Mouse (Mus musculus): Measurements from ENCODE around the gene Mpp4. TPM values are rescaled to one million over a fixed set of nuclear protein-coding genes. Genes with fewer than 3 reads are reported as not detected.

Mpp4 gene
- polyA plus RNA-seq, 1 experiment: 0.12 TPM

DNA sequence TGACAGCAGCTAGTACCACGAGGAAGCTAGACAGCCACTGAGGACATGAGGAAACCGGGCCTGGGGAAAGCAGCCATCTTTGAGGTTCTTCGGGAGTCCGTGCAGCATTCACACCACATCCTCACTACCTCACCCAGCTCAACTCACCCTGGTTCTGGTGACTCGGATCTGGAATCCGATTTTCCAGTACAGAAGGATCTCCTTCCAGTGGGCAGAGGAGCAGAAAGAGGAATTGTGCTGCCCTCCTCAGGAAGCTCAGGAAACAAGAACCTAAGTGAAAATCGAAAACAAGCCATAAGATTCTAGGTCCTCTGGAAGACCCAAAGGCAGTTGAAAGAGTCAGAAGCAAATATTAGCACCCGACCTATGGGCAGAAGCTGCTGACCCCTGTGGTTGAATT lies 7.1 kb upstream of the Mpp4 start:
- Histone ChIP-seq H3K9me3 (peaks cover 8% of the 10 kb centered on the region), H3K36me3 (replicated peaks; ENCODE audit: low read length) (peaks cover 50% of the 10 kb centered on the region), H3K27me3 (replicated peaks) (no peaks in the 10 kb centered on the region), H3K4me1 (peaks cover 30% of the 10 kb centered on the region), H3K4me3 (replicated peaks) (no peak overlapping the region)
- TF ChIP-seq GATA1 (IDR thresholded peaks at IDR 0.05; ENCODE audit: borderline replicate concordance, low read length): no peak
- TF ChIP-seq FLI1 (IDR thresholded peaks at IDR 0.05; ENCODE audit: low read length): no peak

DNA sequence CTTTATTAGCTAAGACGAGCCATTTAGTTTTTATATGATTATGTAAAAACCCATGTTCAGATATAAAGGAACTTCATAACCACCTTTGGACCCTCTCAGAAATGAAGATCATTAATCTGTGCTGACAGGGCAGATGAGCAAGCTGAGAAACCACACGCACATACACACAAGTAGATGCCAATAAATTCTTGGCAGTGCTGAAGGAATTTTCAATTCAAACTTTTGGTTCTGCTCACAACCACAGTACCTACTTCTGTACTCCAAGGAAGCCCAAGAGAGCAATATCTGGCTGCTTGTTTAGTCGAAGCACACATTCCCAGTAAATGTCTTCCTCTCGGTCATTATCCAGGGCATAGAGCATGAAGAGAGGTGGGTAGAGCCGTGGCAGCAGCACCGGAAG lies 6.4 kb upstream of the Mpp4 start:
- peaks cover 46% of the 10 kb centered on the region for H3K36me3 ChIP-seq (replicated peaks; ENCODE audit: low read length)
- TF ChIP-seq GATA1 (IDR thresholded peaks at IDR 0.05; ENCODE audit: borderline replicate concordance, low read length) (no peak), FLI1 (IDR thresholded peaks at IDR 0.05; ENCODE audit: low read length) (no peak)

DNA sequence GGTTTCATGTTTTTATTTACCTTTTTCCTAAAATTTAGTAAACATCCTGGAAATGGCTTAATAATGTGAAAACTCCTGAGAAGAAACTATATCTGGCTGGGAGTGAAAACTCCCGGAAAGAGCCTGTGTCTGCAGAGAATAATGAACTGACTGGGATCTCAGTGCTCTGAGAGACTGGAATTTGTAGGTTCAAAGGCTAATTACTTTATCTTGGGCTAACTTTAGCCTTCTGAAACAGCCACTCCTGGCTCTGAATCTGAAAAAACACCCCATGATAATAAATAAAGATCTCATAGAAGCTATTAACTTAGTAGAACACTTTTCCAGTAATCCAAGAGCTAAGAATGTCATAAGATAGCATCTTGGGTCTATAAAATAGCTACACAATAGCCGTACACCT lies 5.4 kb upstream of the Mpp4 start:
- TF ChIP-seq FLI1 (IDR thresholded peaks at IDR 0.05; ENCODE audit: low read length) (no peak), GATA1 (IDR thresholded peaks at IDR 0.05; ENCODE audit: borderline replicate concordance, low read length) (no peak)
- Histone ChIP-seq H3K36me3 (replicated peaks; ENCODE audit: low read length) (peaks cover 55% of the 10 kb centered on the region), H3K9me3 (peaks cover 8% of the 10 kb centered on the region)

More for the DNA sequence above, 6.4 kb upstream of the Mpp4 start:
- peaks cover 30% of the 10 kb centered on the region for H3K4me1 ChIP-seq
- peaks cover 8% of the 10 kb centered on the region for H3K9me3 ChIP-seq
- no peak overlapping the region for H3K4me3 ChIP-seq (replicated peaks)
- H3K27me3 ChIP-seq (replicated peaks): no peaks in the 10 kb centered on the region

DNA sequence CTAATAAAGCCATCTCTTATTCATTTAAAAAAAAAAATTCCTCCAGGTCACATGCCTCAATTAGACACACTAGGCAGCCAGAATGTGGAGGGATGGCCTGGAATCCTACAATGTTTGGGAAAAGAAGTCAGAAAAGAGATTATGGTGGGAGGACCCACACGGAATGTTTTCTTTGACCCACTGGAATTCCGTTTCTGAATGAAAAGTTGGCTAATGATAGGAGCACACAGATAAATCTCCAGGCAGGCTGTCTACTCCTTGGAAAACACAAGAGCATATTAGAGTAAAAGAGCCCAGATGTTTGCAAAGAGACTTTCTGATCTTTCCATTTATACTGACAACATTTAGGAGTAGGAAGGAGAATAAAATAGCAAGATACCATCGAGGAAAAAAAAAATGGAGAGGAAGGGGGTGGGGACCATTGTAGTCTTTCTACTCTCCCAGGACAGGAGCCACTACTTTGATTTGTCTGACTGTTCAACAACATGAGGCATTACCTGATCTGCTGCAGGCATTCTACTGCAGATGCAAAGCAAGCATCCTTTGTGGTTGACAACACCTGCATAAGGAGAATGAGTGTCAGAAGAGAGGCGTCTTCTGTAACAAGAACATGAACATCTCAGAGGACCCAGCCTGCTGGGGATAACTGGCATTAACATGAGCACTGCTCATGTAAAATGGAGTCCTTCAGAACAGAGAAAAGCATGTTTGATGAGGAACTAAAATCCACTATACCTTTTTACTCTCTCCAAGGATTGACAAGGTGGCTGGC lies 4.7 kb upstream of the Mpp4 start:
- peaks cover 62% of the 10 kb centered on the region for H3K36me3 ChIP-seq (replicated peaks; ENCODE audit: low read length)

More for the DNA sequence above, 5.4 kb upstream of the Mpp4 start:
- Histone ChIP-seq H3K4me1 (peaks cover 34% of the 10 kb centered on the region), H3K4me3 (replicated peaks) (no peak overlapping the region), H3K27me3 (replicated peaks) (no peaks in the 10 kb centered on the region)

DNA sequence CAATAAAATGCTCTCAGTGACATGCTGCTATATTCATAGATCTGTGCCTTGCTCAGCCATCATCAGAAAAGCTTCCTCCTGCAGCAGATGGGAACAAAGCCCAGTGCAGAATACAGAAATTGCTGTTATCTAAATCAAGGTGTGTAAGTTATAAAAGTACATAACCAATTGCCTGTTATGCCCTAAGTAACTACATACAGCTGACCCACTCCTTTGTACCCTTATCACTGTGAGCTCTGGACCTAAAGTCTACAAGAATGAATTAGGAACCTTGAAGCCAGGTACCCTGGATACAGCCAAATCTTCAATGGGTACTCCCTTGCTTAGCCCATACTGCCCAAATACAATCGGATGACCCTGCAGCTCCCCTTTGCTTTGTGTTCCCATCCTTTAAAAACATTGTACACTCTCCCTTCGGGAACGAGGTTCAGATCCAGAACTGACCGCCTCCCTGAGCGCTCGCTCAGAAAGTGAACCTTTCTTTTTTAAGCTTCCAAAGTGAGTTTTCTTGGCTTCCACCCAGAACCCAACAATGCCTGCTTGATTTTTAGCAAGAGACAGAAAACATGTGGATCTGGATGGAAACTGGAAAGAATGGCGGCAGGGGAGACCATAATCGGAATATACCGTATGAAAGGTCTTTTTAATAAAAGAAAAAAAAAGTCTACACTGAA lies 3.2 kb upstream of the Mpp4 start:
- Histone ChIP-seq H3K36me3 (replicated peaks; ENCODE audit: low read length) (peaks cover 60% of the 10 kb centered on the region), H3K4me3 (replicated peaks) (no peak overlapping the region), H3K4me1 (peaks cover 33% of the 10 kb centered on the region), H3K27me3 (replicated peaks) (no peaks in the 10 kb centered on the region), H3K9me3 (peaks cover 8% of the 10 kb centered on the region)
- TF ChIP-seq GATA1 (IDR thresholded peaks at IDR 0.05; ENCODE audit: borderline replicate concordance, low read length): no peak
- no peak for TF ChIP-seq FLI1 (IDR thresholded peaks at IDR 0.05; ENCODE audit: low read length)

More for the DNA sequence above, 4.7 kb upstream of the Mpp4 start:
- Histone ChIP-seq H3K4me3 (replicated peaks) (no peak overlapping the region), H3K9me3 (peaks cover 8% of the 10 kb centered on the region), H3K4me1 (peaks cover 34% of the 10 kb centered on the region), H3K27me3 (replicated peaks) (no peaks in the 10 kb centered on the region)
- TF ChIP-seq GATA1 (IDR thresholded peaks at IDR 0.05; ENCODE audit: borderline replicate concordance, low read length) (no peak), FLI1 (IDR thresholded peaks at IDR 0.05; ENCODE audit: low read length) (no peak)

DNA sequence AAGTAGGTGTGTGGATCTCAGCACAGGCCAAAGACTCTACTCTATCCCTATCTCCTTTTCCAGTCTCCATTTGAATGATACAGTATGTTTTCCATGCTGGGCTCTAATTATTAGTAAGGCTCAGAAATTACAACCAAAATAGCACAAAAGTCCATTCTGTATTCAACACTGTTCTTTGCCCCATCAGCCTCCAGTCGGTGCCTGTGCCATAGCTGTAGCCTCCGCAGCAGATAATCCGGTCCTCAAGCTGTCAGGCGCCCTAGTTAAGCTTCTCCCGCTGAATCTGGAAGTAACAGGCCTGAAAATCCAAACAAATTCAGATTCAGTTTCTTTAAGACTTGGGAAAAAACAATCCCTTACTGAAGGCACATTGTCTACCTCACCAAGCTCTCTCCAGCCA lies 729 bp upstream of the Mpp4 start:
- H3K9me3 ChIP-seq: peaks cover 8% of the 10 kb centered on the region
- H3K27me3 ChIP-seq (replicated peaks): no peaks in the 10 kb centered on the region
- peaks cover 33% of the 10 kb centered on the region for H3K4me1 ChIP-seq
- TF ChIP-seq FLI1 (IDR thresholded peaks at IDR 0.05; ENCODE audit: low read length) (no peak), GATA1 (IDR thresholded peaks at IDR 0.05; ENCODE audit: borderline replicate concordance, low read length) (no peak)
- no peak overlapping the region for H3K4me3 ChIP-seq (replicated peaks)
- peaks cover 48% of the 10 kb centered on the region for H3K36me3 ChIP-seq (replicated peaks; ENCODE audit: low read length)

DNA sequence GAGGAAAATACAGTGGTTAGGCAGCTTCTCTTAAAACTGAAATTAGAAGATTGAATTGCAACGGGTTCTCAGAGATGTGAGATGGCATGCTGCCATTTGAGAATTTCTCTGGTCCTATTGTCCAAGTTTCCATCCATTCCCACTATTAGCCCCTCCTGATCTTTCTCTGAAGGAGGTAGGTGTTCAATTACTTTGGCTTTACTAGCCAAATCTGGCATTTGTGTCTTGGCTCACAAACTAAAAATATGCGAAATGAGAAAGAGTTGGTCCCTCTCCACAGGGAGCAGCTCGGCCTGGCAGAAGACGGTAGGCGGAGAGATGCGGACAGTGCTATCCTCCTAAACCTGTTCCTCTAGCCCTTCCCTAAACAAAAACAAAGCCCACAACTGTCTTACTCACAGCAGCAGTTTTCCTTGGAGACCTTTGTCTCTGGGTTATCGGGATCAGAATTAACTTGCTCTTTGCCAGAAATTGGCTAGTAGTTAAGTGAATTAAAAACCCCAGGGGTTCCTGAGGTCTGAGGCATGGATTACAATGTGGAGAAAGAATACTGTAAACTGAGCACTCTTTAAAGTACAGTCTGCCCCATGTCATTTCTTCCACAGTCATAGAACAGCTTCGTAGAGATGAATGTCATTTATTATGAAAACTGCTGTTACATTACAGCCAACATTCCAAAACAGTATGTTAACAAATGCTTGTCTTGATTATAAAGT lies 722 bp downstream of the Mpp4 start:
- no peaks in the 10 kb centered on the region for H3K27me3 ChIP-seq (replicated peaks)
- no peak for TF ChIP-seq GATA1 (IDR thresholded peaks at IDR 0.05; ENCODE audit: borderline replicate concordance, low read length)
- H3K4me3 ChIP-seq (replicated peaks): no peak overlapping the region
- H3K9me3 ChIP-seq: peaks cover 8% of the 10 kb centered on the region
- H3K4me1 ChIP-seq: peaks cover 33% of the 10 kb centered on the region
- peaks cover 40% of the 10 kb centered on the region for H3K36me3 ChIP-seq (replicated peaks; ENCODE audit: low read length)

DNA sequence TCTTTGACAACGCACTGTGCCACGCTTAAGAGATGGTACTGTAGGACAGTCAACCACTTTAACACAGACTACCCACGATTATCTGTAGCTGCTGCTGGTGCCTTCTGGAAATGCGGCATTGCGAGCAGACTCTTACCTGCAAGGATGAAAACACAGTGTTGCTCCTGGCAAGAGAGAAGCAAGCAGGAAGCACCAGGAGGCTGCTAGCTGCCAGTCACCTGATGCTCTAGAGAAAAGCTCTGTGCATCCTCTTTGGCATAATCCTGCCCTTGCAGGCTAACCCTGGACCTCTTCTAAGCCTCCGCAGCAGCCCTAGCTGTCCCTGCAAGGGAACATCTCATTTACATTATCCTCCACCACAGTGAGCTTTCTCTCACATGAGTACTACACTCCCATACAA lies 1.8 kb downstream of the Mpp4 start:
- Histone ChIP-seq H3K36me3 (replicated peaks; ENCODE audit: low read length) (peaks cover 29% of the 10 kb centered on the region), H3K4me1 (peaks cover 33% of the 10 kb centered on the region), H3K4me3 (replicated peaks) (no peak overlapping the region), H3K9me3 (peaks cover under 1% of the 10 kb centered on the region; the same call in 1 of the 2 replicates), H3K27me3 (replicated peaks) (no peaks in the 10 kb centered on the region)
- TF ChIP-seq FLI1 (IDR thresholded peaks at IDR 0.05; ENCODE audit: low read length) (no peak), GATA1 (IDR thresholded peaks at IDR 0.05; ENCODE audit: borderline replicate concordance, low read length) (no peak)

DNA sequence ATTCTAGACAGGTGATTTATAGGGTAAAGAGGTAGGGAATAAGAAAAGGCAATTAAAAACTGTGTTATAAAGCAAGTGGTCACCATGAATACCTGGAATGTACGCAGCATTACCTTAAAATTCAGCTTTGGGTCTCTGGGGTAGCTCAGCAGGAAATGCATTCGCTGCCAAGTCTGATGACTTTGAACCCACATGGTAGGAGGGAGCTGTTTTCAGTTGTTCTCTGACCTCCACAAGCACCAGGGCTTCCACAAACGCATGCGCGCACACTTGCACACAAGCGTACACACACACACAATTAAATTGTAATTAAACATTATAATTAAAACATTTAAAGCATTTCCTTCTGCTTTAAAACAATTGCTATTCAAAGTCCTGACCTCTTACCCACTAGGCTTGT lies 2.3 kb downstream of the Mpp4 start:
- no peaks in the 10 kb centered on the region for H3K9me3 ChIP-seq
- TF ChIP-seq FLI1 (IDR thresholded peaks at IDR 0.05; ENCODE audit: low read length) (no peak), GATA1 (IDR thresholded peaks at IDR 0.05; ENCODE audit: borderline replicate concordance, low read length) (no peak)
- H3K4me3 ChIP-seq (replicated peaks): no peak overlapping the region
- no peaks in the 10 kb centered on the region for H3K27me3 ChIP-seq (replicated peaks)
- peaks cover 33% of the 10 kb centered on the region for H3K4me1 ChIP-seq
- H3K36me3 ChIP-seq (replicated peaks; ENCODE audit: low read length): peaks cover 24% of the 10 kb centered on the region

DNA sequence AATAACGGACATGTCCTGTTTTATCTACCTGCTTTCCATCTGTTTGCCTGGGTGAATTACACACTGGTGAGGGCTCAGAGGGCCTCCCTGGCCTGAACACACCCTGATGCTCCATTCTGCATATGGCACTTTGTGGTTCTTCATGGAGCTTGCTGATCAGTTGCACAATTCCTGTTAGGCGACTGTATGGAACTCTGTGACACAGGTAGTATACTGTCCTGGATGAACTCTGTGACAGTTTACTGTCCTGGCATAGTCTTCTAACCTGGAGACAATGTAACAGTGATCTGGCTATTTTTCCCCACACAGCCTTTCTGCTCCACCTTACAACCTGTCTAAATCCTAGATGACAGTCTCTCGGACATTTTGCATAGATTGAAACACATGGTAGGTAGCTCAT lies 4.1 kb downstream of the Mpp4 start:
- H3K4me3 ChIP-seq (replicated peaks): no peak overlapping the region
- peaks cover 33% of the 10 kb centered on the region for H3K4me1 ChIP-seq
- H3K27me3 ChIP-seq (replicated peaks): peaks cover 2% of the 10 kb centered on the region
- peaks cover 13% of the 10 kb centered on the region for H3K36me3 ChIP-seq (replicated peaks; ENCODE audit: low read length)
- H3K9me3 ChIP-seq: no peaks in the 10 kb centered on the region
- TF ChIP-seq FLI1 (IDR thresholded peaks at IDR 0.05; ENCODE audit: low read length): no peak
- TF ChIP-seq GATA1 (IDR thresholded peaks at IDR 0.05; ENCODE audit: borderline replicate concordance, low read length): no peak
